Mouse (Mus musculus) limb, embryonic 11.5 days (tissue): ENCODE data around the gene Cidec. TPM values are rescaled to one million over a fixed set of nuclear protein-coding genes. Genes with fewer than 3 reads are reported as not detected.

Experiments
- ATAC-seq: fragments of 200-750 bp; cut with Nextera tagmentation; 2 replicates; pipeline ENCODE4 v1.8.0; 2017; ENCODE audit warnings: low read depth; ENCODE audit not compliant: insufficient number of reproducible peaks, low FRiP score, low TSS enrichment
- DNase-seq: peaks from one replicate; pipeline ENCODE4 v3.0.0-alpha.2; 2015; ENCODE audit warnings: low spot score
- H3K27ac ChIP-seq: fragments of 300-500 bp; sonication (generic); replicated peaks from 2 replicates; pipeline ENCODE4 v1.5.1; 2014; ENCODE audit warnings: low read depth, mild to moderate bottlenecking, low read length
- H3K27me3 ChIP-seq: fragments of 300-500 bp; sonication (generic); 2 replicates; pipeline ENCODE4 v1.6.1; 2014; ENCODE audit warnings: mild to moderate bottlenecking, low read length, mixed read lengths; ENCODE audit not compliant: control insufficient read depth, insufficient read depth
- H3K36me3 ChIP-seq: fragments of 300-500 bp; sonication (generic); 2 replicates; pipeline ENCODE4 v1.6.1; 2014; ENCODE audit warnings: mild to moderate bottlenecking, low read length, moderate library complexity, mixed read lengths; ENCODE audit not compliant: control insufficient read depth, insufficient read depth
- H3K4me1 ChIP-seq: fragments of 300-500 bp; sonication (generic); 2 replicates; pipeline ENCODE4 v1.6.1; 2014; ENCODE audit warnings: low read length, mixed read lengths; ENCODE audit not compliant: control insufficient read depth, insufficient read depth
- H3K4me2 ChIP-seq: fragments of 300-500 bp; sonication (generic); 2 replicates; pipeline ENCODE4 v1.6.1; 2014; ENCODE audit warnings: low read depth, mild to moderate bottlenecking, moderate library complexity; ENCODE audit not compliant: severe bottlenecking
- H3K4me3 ChIP-seq: fragments of 300-500 bp; sonication (generic); 2 replicates; pipeline ENCODE4 v1.5.1; 2014; ENCODE audit warnings: low read depth, low read length
- H3K9ac ChIP-seq: fragments of 300-500 bp; sonication (generic); 2 replicates; pipeline ENCODE4 v1.6.1; 2014; ENCODE audit warnings: mild to moderate bottlenecking, low read length
- H3K9me3 ChIP-seq: fragments of 300-500 bp; sonication (generic); 2 replicates; pipeline ENCODE4 v1.6.1; 2016; ENCODE audit warnings: low read length; ENCODE audit not compliant: control insufficient read depth
- WGBS: fragments of 180-500 bp; shearing (Covaris S2); extraction: QIAGEN DNeasy Blood & Tissue Kit; methylation state at CpG from one replicate; pipeline ENCODE4 v1.1.7; 2014; 5-methylcytosine and 5-hydroxymethylcytosine counted together
- microRNA-seq: library from miRNA; unstranded; fragments of <30 nt; microRNA quantifications from one replicate; pipeline ENCODE4, GENCODE M21; 2016
- polyA plus RNA-seq: library from polyadenylated mRNA; unstranded; fragments of >200 nt; fragmentation: Nextera tagmentation; extraction: Ambion mirVana; gene quantifications from 2 replicates; pipeline ENCODE4 v1.2.1, GENCODE M21; 2014

The Cidec gene
- polyA plus RNA-seq, 1 experiment from 2014 or later: not detected

DNA sequence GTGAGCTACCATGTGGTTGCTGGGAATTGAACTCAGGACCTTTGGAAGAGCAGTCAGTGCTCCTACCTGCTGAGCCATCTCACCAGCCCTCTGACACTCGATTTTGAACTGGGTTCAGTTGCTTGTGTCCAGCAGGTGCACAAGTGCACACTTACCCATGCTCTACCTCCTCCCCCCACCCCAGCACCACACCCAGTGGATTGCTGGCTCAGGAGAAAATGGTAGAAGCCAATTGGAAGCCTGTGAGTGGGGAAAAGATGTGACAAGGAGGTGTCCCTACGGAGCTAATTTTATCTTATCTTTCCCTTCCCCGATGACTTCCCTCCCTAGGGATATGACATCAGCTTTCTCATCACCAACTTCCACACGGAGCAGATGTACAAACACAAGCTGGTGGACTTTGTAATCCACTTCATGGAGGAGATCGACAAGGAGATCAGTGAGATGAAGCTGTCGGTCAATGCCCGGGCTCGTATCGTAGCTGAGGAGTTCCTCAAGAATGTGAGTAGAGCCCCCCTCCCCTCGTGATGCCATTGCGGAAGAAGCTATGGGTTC lies 50.3 kb downstream of the Cidec start:
- DNase-seq: no peak
- no peak for ATAC-seq
- peaks cover 45% of the 10 kb centered on the region for H3K36me3 ChIP-seq
- WGBS: 93% methylated on average over 11 of the region's 11 CpGs
- no peak overlapping the region for H3K9ac ChIP-seq
- H3K9me3 ChIP-seq: no peaks in the 10 kb centered on the region; the same call in 1 of the 2 replicates
- H3K27me3 ChIP-seq: no peaks in the 10 kb centered on the region
- no peak overlapping the region for H3K4me3 ChIP-seq
- H3K4me1 ChIP-seq: no peaks in the 10 kb centered on the region
- H3K27ac ChIP-seq: no peak overlapping the region
- no peak overlapping the region for H3K4me2 ChIP-seq

DNA sequence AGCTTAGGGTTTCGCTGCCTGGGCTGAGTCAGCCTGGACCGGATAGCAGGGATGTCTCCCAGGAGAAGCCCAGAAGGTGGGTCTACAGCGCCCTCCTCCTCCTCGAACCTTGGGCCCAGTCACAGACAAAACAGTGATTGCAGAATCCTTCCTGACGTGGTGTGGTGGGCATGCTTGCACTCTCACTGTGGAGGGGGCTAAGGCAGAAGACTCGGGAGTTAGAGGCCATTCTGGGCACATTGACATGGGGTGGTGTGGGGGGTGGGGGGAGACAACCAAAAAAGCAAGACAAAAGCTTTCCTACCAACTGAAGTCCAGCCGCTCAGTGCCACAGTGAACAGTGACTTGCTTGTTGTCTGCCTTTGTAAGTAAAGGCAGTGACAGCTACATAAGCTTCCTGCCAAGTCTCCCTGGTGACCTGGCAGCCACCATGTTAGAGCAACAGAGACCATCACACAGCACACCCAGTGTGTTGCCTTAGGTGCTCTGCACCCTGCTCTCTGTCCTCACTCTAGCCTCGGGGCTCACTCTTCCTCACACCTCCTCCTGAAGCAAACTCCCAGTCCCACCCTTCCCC lies 51.1 kb downstream of the Cidec start:
- DNase-seq: no peak
- Histone ChIP-seq H3K27ac (no peak overlapping the region), H3K36me3 (peaks cover 42% of the 10 kb centered on the region), H3K9me3 (no peaks in the 10 kb centered on the region; the same call in 1 of the 2 replicates), H3K4me2 (no peak overlapping the region), H3K27me3 (no peaks in the 10 kb centered on the region), H3K9ac (no peak overlapping the region), H3K4me1 (no peaks in the 10 kb centered on the region), H3K4me3 (no peak overlapping the region)
- ATAC-seq: no peak
- 90% methylated on average over 8 of the region's 8 CpGs for WGBS

DNA sequence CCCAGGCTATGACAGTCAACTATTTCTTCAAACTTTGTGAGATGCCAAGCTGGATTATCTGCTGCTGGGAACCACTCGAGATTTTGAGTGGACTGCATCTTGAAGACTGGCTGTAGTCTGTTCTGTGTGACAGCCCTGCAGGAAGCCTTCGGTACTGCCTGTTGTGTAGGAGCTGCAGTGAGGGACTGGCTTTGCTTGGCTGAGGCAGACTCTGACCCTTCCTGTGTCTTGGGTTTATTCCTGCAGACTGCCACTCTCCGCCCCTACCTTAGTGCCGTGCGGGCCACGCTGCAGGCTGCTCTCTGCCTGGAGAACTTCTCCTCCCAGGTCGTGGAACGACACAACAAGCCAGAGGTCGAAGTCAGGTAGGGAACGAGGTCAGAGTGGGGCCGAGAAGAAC lies 55.1 kb downstream of the Cidec start:
- H3K4me1 ChIP-seq: peaks cover 8% of the 10 kb centered on the region; the same call in 1 of the 2 replicates
- ATAC-seq (no peak), DNase-seq (no peak)
- no peak overlapping the region for H3K4me3 ChIP-seq
- no peak overlapping the region for H3K27ac ChIP-seq
- peaks cover 30% of the 10 kb centered on the region for H3K36me3 ChIP-seq
- H3K27me3 ChIP-seq: no peaks in the 10 kb centered on the region
- 93% methylated on average over 11 of the region's 11 CpGs for WGBS
- no peaks in the 10 kb centered on the region; the same call in 1 of the 2 replicates for H3K9me3 ChIP-seq
- no peak overlapping the region for H3K4me2 ChIP-seq
- H3K9ac ChIP-seq: no peak overlapping the region

DNA sequence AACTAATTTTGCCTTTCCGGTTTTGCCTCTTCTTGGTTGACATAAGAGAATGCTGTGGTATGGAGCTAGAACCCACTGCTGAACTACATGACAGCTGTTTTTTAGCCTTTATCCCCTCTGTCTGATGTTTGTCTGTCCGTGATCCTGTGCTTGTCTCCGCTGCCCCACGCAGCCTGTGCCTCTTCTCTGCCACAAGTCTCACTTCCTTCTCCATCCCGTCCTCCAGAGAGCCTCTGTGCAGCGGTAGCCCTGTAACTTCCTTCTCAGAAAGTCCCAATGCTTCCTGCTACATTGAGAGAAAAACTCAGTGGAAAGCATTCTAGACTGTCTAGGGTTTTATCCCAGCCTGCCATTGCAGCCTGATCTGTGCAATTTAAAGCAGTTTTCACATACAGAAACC lies 56.3 kb downstream of the Cidec start:
- Histone ChIP-seq H3K4me2 (peak overlapping the region; percentile 96; the same call in 1 of the 2 replicates), H3K9me3 (no peaks in the 10 kb centered on the region; the same call in 1 of the 2 replicates), H3K4me1 (peaks cover 8% of the 10 kb centered on the region; the same call in 1 of the 2 replicates), H3K27me3 (no peaks in the 10 kb centered on the region), H3K4me3 (peak overlapping the region; percentile 100), H3K36me3 (peaks cover 23% of the 10 kb centered on the region), H3K27ac (no peak overlapping the region), H3K9ac (no peak overlapping the region)
- 88% methylated on average over 6 of the region's 6 CpGs for WGBS
- ATAC-seq (no peak), DNase-seq (no peak)

DNA sequence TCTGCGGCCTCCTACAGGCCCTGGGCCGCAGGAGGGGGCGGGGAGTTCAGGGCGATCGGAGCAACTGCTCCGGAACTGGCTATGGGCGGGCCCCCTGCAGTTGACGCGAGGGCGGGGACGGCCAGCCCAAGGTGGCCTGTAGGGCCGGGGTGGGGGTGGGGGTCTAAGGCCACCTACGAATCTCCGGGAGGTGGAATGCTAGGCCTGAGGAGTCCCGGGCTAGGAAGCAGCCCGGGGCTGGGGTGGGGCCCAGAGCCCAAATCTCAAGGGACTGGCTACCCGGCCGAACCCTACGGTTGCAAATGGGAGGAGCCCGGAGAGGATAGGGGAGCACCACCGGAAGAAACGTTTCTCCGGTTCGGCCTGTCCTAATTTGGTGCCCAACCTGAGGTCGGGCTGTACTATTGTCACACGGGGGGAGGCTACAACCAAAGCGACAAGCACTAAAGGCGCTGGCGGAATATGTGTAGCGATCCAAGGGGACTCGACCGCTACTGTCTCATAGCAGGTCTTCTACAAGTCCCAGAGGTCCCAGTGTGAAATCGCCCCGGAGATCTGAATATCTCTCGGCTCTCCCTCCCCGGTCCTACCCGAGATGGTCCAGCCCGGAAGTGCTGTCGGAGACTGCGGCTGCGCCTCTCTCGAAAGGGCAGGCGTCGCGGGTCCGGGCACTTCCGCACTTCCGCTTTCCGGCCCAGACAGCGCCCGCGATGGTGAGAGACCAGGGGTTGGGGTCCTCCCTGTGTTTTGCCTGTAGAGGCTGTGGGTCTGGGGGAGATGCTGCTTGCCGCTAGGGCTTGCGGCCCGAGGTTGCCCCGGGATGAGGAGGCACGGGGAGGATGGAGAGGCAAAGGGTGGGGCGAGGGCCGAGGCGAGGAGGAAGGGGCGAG lies 57.8 kb downstream of the Cidec start, which contains the start of the genes Tada3 and Arpc4:
Gene Tada3 (minus strand): TSS at position 388 of the 890 bp plus-strand sequence.
Gene Arpc4 (plus strand): TSS at position 620 of the 890 bp plus-strand sequence.
- Histone ChIP-seq H3K4me2 (peak within 1 kb of the TSS; percentile 96), H3K9ac (peak within 1 kb of the TSS; percentile 87), H3K4me1 (peaks cover 8% of the 10 kb centered on the region; the same call in 1 of the 2 replicates), H3K9me3 (no peaks in the 10 kb centered on the region; the same call in 1 of the 2 replicates), H3K36me3 (peaks cover 18% of the 10 kb centered on the region; the same call in 1 of the 2 replicates), H3K4me3 (peak within 1 kb of the TSS; percentile 100), H3K27me3 (no peaks in the 10 kb centered on the region), H3K27ac (peak within 1 kb of the TSS; percentile 80)
- ATAC-seq (peak; percentile 97), DNase-seq (peak; percentile 95)
- under 1% methylated on average over 61 of the region's 61 CpGs for WGBS

DNA sequence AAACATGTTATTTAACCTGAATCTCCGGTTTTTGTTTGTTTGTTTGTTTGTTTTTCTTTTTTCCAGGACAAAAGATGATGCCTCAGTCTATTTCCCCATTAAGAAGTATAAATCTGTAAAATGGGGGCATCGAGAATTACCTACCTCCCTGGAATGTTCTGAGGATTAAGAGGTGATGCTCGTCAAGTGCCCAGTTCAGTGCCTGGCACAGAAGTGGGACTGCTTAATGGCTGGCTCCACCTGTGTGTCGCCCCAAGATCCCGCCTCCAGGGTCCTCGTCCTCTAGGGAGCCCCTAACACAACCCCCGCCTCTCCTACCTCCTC lies 58.4 kb downstream of the Cidec start:
- ATAC-seq: no peak
- peak overlapping the region; percentile 96 for H3K4me2 ChIP-seq
- peak overlapping the region; percentile 87 for H3K9ac ChIP-seq
- no peaks in the 10 kb centered on the region for H3K27me3 ChIP-seq
- peak overlapping the region; percentile 80 for H3K27ac ChIP-seq
- H3K9me3 ChIP-seq: no peaks in the 10 kb centered on the region; the same call in 1 of the 2 replicates
- H3K4me3 ChIP-seq: peak overlapping the region; percentile 100
- WGBS: 11% methylated on average over 7 of the region's 7 CpGs
- H3K36me3 ChIP-seq: peaks cover 19% of the 10 kb centered on the region; the same call in 1 of the 2 replicates
- H3K4me1 ChIP-seq: peaks cover 8% of the 10 kb centered on the region; the same call in 1 of the 2 replicates
- no peak for DNase-seq

Small RNA genes within 50 kb of the gene (microRNA-seq; reads per million reads assigned to microRNA genes)
- not detected for gene Gm24387

Other genes with a start within 250 kb of the Cidec start
- gene Lhfpl4, start 240.4 kb downstream of the Cidec start, polyA plus RNA-seq: 0.58 and 0.65 TPM in 2 replicates
- 41.8 and 47.2 TPM in 2 replicates for gene Mtmr14, start 197.9 kb downstream of the Cidec start, polyA plus RNA-seq
- gene Cpne9, start 153.5 kb downstream of the Cidec start, polyA plus RNA-seq: 0.11 TPM in 1 of 2 replicates, not detected in the other
- 26.4 and 29.2 TPM in 2 replicates for gene Brpf1, start 128.6 kb downstream of the Cidec start, polyA plus RNA-seq
- gene Ogg1, start 108.8 kb downstream of the Cidec start, polyA plus RNA-seq: 15.1 and 16.2 TPM in 2 replicates
- gene Camk1, start 91.8 kb downstream of the Cidec start, polyA plus RNA-seq: 62.2 and 62.6 TPM in 2 replicates
- gene Tada3, start 57.9 kb downstream of the Cidec start, polyA plus RNA-seq: 52.6 and 53.7 TPM in 2 replicates
- 186 and 197 TPM in 2 replicates for gene Arpc4, start 57.6 kb downstream of the Cidec start, polyA plus RNA-seq
- 2.1 and 3.0 TPM in 2 replicates for gene Ttll3, start 46.5 kb downstream of the Cidec start, polyA plus RNA-seq
- gene Rpusd3, start 16.4 kb downstream of the Cidec start, polyA plus RNA-seq: 34.9 and 39.0 TPM in 2 replicates
- 71.0 and 76.1 TPM in 2 replicates for gene Jagn1, start 6.8 kb upstream of the Cidec start, polyA plus RNA-seq
- 1.2 and 1.5 TPM in 2 replicates for gene Il17re, start 22.7 kb upstream of the Cidec start, polyA plus RNA-seq
- 2.4 and 3.2 TPM in 2 replicates for gene Il17rc, start 35.7 kb upstream of the Cidec start, polyA plus RNA-seq
- 11.2 and 11.8 TPM in 2 replicates for gene Creld1, start 47.5 kb upstream of the Cidec start, polyA plus RNA-seq
- gene Prrt3, start 66.2 kb upstream of the Cidec start, polyA plus RNA-seq: 0.31 and 0.33 TPM in 2 replicates
- 74.5 and 74.8 TPM in 2 replicates for gene Emc3, start 95.9 kb upstream of the Cidec start, polyA plus RNA-seq
- gene Fancd2, start 95.9 kb upstream of the Cidec start, polyA plus RNA-seq: 17.0 and 22.2 TPM in 2 replicates
- 0.19 and 0.40 TPM in 2 replicates for gene Fancd2os, start 165.0 kb upstream of the Cidec start, polyA plus RNA-seq
- 220 and 221 TPM in 2 replicates for gene Brk1, start 169.0 kb upstream of the Cidec start, polyA plus RNA-seq
- 60.3 and 60.5 TPM in 2 replicates for gene Vhl, start 188.2 kb upstream of the Cidec start, polyA plus RNA-seq
- gene Irak2, start 202.7 kb upstream of the Cidec start, polyA plus RNA-seq: 2.9 and 3.9 TPM in 2 replicates